Mouse (Mus musculus) testis, adult 2 months (tissue): ENCODE measurements at regions not wholly inside any gene's neighbourhood (a gene's known extent, or its start where the extent isn't known, plus 50 kb on each side); places are given as distances from the start of the nearest gene placed in this dataset.

Experiments
- CTCF ChIP-seq: fragments of 200-500 bp; IDR thresholded peaks from 2 replicates; pipeline ENCODE4 v1.5.1; 2012; ENCODE audit warnings: low read depth, mild to moderate bottlenecking, inconsistent platforms, low read length, moderate library complexity; ENCODE audit not compliant: control insufficient read depth, insufficient read depth, insufficient replicate concordance
- POLR2A ChIP-seq: fragments of 200-500 bp; IDR thresholded peaks from 2 replicates; pipeline ENCODE4 v1.6.1; 2012; ENCODE audit warnings: low read depth, mild to moderate bottlenecking, inconsistent platforms, low read length, moderate library complexity; ENCODE audit not compliant: control insufficient read depth

DNA sequence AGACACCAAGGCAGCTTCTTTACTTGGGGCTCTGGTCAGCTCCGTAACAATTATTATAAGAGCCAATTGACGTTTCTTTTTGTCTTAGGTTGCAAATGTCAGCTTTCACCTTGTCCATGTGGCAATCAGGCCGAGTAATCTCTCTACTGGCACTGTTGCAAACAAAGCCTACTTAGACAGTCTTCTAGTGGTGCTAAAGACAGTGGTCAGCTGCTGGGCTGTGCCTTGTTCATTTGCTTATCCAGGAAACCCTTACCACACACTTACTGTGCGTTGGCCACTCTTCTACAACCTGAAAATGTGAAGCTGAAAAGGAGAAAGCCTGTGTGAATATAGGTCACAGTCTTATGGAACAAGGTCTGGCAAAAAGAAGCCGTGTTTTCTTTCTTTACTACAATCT is 181.6 kb upstream of the Rasgrp1 start:
- TF ChIP-seq CTCF (no peak), POLR2A (no peak)
